Mouse (Mus musculus) cerebellum, adult 9-10 months (tissue): ENCODE results near the gene Arhgef18.

Experiments used
- DNase-seq: peaks from one replicate; pipeline ENCODE4 v3.0.0; 2022

The Arhgef18 gene

DNA sequence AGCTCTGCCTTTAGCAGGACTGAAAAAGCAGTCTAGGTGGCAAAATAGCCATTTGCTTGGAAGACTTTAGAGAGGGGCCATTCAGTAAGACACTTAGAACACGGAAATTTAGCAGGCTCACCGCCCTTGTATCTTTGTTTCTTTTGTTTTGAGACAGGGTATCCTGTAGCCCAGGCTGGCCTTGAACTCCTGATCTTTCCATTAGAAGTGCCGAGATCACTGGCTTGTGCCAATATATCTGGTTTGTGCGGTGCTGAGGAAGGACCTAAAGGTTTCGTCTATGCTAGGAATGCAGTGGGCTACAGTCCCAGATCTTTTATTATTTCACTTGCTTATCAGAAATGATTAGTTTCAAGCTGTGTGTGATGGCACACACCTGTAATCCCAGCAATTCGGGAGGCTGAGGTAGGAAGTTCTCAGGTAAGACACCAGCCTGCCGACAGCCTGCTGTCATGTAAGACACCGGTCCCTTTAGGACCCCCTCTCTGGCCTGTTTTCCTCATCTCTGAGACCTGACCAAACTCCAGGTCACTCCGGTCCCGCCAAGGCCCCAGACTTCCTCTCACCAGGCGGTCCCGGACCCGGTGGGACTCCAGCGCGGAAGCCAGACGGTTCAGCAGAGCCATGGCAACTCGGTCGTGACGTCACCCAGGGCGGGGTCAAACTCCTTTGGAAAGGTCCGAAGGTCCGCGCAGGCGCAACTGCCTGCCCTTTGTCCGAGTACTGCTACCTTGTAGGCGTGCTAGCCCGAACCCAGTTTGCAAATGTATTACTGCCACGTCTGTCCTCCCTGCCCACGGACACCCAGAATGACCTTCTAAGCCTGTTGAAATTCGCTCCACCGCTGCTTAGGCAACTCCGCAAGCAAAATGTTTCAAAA lies 74.4 kb downstream of the Arhgef18 start, which contains the start of gene Pex11g:
Gene Pex11g, minus strand, starts transcription at position 675 of the 880 bp plus-strand sequence.
- DNase-seq, result peak; percentile 98

DNA sequence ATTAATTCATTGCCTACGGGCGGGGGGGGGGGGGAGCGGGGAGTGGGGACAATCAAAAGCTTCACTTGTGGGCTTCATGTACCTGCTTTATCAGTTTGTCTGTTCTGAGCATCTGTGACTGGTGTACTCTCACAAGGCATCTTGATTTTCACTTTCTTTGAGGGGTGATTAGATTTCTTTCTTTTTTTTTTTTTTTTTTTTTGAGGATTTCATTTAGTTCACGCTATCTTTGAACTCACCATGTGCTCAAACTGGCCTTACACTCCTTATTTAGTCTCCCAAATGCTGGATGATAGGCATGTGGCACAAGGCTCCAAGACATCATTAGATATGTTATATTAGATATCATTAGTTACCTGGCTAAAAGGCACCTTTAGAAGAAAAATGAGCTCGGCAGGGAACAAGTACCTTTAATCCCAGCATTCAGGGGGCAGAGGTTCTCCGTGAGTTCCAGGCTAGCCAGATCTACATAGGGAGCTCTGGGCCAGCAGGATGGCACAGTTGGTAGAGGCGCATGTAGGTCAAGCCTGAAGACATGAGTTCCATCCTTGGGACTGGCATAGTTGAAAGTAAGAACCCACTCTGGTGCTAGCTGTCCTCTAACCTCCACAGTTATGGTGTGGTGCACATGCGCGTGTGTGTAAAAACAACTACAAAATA lies 75.2 kb downstream of the Arhgef18 start:
- no peak for DNase-seq

DNA sequence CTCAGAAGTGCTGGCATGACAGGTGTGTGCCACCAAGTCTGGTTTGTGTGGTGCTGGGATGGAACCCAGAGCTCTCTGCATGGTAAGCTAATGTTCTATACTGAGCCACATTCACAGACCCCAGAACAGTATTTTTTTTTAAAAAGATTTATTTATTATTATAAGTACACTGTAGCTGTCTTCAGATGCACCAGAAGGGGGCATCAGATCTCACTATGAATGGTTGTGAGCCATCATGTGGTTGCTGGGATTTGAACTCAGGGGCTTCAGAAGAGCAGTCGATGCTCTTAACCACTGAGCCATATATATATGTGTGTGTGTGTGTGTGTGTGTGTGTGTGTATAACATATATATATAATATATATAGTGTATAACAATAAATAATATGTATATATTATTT lies 76.0 kb downstream of the Arhgef18 start:
- no peak for DNase-seq

DNA sequence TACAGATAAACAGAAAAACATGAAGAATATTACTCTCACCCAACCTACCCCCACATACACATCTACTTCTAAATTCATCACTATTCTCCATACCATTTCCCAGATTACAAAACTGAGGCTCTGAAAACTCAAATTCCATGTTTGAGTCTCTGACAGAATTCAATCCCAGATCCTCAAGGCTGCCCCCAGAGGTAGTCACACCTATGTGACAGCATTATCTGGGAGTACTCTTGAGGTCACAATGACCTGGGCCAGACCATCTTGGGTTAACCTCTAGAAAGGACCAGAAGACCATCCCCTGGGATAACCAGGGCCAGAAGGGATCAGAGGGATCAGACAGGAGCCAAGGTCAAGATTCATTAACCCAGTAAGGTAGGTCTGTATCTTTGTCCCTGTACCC lies 77.8 kb downstream of the Arhgef18 start, which contains the start of gene Tex45:
Gene Tex45, plus strand, starts transcription at position 301 of the 400 bp plus-strand sequence.
- DNase-seq, result no peak

DNA sequence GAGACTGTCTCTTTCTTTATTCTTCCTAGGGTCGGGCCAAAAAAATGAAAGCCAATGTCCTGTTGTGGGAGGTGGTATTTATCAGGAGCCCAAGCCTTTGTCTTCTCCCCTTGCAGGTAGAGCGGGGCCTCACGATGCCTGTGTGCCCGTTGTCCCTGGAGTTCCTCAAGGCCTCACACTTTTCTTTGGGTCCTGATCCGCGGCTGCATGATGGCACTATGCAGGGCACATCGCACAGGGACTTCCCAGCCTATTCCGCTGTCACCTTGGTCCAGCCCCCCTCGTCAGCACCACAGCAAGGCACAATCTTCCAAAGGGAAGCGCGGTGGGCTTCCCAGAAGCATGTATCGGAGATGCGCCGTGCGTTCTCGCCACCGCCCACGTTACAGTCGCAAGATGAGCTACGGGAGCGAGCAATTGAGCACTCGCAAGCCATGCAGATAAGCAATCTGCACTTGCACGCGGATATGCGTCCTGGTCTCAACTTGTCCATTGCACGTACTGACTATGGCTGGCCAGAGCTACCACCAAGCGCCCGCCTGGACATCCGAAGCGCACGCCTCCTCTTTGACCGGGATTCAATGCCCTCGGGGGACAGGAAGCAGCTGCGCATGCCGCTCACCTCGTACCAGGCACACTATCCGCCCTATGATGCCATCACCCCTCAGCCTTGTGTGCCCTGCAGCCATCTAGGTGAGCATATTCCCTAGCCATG lies 83.1 kb downstream of the Arhgef18 start:
- no peak for DNase-seq

DNA sequence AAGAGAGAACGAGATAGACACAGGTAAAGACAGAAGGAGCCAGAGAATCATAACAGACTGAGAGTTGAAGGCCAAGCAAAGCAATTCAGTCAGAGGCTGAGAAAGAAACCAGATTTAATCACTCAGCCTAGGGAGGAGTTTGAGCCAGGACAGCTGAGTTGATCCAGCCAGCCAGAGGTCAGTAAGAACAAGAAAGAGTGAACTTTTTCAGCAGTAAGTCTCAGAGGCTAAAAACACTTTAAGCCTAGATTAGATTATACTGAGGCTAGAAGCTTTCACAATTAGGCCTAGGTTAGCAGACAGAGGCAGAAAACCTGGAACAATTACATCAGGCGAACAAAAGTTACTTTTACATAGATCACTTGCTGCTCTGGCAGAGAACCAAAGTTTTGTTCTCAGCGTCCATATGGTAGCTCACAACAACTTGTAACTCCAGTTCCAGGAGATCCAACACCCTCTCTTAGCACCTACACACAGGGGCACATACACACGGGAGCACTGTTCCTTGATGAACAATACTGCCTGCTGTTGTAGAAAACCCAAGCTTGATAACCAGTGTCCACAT lies 87.5 kb downstream of the Arhgef18 start:
- DNase-seq, result no peak

DNA sequence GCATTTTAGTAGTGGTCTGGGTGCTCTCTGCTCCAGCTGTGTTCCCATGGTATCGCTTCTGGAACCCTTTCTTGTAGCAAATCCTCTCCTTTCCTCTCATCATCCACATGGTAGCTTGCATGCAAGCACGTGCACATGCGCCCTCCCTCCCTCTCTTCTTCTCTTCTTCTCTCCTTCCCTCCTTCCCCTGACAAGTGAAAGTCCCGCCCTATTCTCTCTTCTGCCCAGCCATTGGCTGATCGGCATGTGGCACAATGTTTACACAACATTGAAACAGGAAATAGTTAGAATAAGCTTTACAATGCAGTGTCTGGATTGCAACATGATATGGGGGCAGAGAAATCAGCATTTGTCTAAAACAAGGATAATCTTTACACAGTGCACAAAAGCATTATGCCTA lies 88.8 kb downstream of the Arhgef18 start:
- no peak for DNase-seq

DNA sequence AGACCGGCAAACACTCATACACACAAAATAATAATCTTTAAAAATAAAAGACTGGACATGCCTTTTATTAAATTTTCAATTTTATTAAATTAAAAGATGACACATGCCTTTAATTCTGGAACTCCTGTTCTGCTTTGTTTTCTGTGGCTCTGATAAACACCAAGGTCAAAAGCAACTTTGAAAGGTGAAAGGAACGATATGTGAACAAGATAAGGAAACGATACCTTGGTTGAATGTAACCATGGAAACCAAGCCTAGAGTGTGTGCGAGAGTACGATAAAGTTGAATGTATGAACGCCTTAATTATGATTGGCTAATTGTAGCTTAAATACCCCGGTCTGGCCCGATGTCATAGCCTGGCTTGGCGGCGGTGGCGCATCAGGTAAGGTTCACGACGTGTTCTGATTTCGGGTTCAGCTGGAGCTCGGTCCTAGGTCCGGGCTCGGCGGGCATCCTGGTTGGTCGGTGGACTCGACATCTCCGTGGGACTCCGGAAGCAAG lies 89.5 kb downstream of the Arhgef18 start:
- no peak for DNase-seq

DNA sequence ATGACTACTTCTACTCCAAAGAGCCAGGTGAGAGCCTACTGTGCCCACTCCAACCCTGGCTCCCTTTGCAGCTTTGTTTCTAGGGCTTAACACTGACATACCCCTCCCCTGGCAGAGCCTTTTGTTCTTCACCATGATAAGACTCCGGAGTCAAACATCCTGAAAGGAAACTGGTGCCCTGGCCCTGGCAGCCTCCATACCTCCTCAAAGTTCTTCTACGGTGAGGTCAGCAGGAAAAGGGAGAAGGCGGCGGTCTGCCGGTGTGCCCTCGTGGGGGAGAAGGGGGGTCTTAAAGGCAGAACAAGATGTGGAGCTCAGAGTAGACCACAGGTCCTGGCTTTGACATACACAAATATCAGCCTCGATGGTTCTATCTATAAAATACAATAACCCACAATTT lies 90.7 kb downstream of the Arhgef18 start:
- no peak for DNase-seq

DNA sequence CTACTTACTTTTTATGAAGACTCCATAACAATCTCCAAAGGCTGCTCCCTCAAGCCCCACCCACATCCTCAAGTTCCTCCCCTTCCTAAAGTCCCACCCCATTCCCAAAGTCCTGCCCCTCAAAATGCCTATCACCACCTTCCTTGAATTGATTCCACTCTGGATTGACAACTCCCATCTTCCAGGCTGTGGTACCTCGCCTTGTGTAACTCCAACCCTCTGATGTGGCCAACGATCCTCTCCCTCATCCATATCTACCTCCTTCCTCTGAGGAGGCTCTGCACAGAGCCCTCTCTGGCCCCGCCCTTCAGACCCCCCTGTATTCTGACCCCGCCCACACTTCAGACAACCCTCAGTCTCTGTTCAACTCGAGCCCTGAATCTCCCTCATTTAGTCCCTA lies 92.4 kb downstream of the Arhgef18 start:
- no peak for DNase-seq

DNA sequence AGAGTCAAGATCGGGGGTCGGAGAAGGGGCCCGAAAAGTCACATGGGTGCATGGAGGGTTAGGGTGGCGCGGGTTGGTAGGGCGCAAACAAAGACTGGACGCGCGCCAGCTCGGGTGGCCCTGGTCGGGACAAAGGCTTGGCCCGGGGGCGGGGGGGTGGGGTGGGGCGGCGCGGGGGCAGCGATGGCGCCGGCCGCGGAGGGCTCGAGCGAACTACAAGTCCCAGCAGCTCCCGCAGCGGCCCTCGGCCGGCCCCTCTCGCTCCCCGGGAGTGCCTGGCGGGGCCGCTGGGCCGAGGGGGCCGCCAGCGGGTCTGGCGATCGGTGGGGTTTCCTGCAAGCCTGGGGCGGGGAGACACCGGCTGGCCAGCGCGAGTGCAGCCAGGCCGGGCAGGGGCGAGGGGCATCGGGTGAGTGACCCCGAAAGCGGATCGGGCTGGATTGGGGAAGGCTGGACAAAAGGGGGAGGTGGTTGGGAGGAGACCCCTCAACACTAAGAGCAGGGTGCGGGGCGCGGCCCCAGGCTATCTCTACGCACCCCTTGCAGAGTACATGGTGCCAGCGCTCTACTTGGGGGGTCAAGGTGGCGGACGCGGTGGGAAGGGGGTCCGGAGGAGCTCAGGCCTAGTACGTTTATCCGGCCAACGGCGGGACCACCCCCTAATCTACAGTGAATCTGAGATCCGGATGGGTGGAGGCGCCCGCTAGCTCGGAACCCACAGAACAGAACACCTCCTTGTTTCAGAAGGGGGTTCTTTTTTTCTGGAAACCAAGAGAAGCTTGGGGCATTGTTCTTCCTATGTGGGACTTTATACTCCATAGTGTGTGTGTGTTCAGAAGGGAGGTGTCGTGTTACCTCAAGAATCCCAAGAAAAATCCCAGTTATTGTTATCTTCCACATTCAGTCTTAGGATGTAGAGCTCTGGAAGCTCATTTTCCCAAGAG lies 100.4 kb downstream of the Arhgef18 start, which contains the start of gene Zfp358:
Gene Zfp358, plus strand, starts transcription at position 238 of the 944 bp plus-strand sequence.
- DNase-seq, result peak; percentile 79

DNA sequence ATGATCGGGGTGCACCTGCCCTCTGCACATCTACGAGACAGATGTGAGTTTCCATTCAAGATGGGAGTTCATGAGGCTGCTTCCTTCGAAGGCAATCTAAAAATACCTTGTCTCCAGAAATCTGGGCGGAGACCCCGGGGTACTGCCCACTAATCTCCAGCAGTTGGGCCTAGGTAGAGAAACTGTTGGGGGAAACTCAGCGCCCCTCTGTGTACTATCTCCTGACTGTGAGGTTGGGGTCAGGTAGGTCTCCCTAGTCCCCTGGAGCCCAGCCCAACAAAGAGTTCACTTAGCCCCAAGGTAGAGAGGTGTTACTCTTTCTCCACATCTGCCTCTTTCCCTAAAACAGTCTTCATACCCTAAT lies 101.0 kb downstream of the Arhgef18 start:
- DNase-seq, result peak; percentile 56

DNA sequence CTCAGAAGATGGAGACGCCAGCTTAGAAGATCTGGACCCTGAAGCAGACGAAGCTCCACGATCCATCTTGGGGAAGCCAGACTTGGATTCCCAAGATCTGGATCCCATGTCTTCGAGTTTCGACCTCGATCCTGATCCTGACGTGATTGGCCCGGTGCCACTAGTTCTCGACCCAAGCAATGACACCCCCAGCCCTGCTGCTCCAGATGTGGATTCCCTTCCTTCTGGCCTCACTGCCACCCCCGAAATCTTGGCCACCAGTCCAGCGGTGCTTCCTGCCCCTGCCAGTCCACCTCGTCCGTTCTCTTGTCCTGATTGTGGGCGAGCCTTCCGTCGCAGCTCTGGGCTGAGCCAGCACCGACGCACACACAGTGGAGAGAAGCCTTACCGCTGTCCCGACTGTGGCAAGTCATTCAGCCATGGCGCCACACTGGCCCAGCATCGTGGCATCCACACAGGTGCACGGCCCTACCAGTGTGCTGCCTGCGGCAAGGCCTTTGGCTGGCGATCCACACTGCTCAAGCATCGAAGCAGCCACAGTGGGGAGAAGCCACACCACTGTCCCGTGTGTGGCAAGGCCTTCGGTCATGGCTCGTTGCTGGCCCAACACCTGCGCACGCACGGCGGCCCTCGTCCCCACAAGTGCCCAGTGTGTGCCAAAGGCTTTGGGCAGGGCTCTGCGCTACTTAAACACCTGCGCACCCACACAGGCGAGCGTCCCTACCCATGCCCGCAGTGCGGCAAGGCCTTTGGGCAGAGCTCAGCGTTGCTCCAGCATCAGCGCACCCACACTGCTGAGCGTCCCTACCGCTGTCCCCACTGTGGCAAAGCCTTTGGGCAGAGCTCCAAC lies 103.0 kb downstream of the Arhgef18 start:
- DNase-seq, result peak; percentile 51

DNA sequence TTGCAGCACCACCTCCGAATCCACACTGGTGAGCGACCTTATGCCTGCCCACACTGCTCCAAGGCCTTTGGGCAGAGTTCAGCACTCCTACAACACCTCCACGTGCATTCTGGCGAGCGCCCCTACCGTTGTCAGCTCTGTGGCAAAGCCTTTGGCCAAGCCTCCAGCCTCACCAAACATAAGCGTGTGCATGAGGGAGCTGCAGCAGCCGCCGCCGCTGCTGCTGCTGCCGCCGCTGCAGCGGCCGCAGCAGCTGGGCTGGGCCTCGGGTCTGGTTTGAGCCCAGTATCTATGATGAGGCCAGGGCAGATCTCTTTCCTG lies 103.6 kb downstream of the Arhgef18 start:
- no peak for DNase-seq

DNA sequence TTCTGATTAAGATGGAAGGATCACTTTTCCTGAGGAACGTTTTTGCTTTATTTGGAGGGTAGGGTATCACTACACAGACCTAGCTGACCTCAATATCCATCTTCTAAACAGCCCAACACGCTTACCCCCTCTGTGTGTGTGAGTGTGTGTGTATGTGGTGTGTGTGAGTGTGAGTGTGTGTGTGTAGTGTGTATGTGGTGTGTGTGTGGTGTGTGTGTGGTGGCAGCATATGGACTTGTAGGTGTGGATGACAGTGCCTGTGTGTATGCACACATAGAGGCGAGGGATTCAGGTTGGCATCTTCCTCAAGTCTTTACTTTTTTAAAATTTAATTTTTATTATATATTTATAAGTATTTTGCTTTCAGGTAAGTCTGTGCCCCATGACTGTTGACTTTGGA lies 105.8 kb downstream of the Arhgef18 start:
- peak; percentile 14 for DNase-seq

DNA sequence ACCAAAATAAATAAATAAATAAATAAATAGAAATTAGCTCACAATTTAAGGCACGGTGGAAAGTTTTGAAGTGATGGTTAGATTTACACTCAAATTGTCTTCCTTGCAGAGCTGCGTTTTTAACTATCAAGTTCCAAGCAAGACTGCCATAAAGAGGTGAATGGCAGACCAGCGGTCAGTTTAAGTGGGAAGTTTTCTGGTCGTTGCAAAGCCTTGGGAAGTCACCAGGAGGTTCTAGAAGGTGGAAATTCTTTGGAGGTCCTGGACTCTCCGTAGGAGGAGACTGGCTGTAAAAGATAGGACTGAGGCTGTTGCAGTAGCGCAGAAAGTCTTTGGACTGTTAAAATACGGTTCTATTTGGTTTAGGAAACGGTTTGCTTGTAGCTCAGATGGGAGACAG lies 106.9 kb downstream of the Arhgef18 start:
- no peak for DNase-seq

DNA sequence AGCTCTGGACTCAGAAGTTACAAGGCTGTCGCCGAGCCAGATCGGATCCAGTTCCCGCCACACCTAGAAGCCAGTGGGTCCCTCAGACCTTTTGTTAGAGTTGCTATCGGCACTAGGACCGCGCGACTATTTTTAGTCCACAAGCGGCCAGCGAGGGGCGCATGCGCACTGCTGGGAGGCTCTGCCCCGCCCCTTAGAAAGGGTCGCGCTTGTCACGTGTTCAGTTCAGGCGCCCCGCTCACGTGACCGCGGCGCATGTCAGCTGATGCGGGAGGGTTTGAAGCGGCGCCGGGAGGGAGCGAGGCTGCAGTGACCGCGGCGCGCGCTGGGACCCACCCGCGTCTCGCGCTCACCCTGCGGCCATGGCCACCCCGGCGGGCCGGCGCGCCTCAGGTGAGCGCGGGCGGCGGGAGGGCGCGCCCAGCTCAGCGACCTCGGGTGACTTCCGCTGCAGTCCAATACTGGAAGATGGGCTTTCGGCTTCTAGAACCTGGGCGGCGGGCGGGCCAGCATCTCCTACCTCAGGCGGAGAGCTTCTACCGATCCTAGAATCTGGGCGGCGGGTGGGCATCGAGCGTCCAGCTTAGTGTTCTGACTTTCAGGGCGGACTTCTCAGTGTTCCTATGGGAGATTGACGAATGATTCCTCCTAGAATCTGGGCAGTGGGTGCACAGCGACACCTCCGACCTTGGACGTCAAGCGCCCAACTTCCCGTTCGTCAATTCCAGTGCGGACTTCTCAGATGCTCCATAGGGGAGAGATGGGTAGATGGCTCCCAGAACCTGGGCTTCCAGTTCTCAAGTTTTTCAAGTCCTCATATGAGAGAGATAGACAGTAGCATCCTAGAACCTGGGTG lies 107.7 kb downstream of the Arhgef18 start, which contains the start of gene Mcoln1:
Gene Mcoln1, plus strand, starts transcription at position 223 of the 856 bp plus-strand sequence.
- peak; percentile 99 for DNase-seq

DNA sequence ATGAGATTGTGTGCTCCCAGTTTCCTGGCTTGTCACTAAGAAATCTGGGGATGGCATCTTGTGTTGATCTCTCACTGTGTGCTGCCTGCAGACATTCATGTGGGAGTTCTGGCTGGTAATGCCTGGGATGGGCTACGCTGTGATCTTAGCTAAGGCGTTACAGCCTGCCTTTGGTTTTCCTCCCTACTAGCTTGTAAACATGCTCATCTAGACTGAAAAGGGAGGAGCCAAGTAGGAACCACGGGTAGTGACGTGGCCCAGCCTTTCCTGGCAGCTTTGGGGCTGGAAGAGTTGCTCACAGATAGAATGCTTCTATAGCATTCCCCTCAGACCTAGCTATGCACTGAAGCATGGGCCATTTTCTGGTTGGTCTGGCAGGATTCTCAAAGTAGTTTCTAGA lies 109.4 kb downstream of the Arhgef18 start:
- peak; percentile 28 for DNase-seq
